Mouse (Mus musculus): Measurements from ENCODE around the gene Alg5.

Alg5 gene

GRCm38 (mm10) chr3:54795806-54796205 is 60.5 kb downstream of the Alg5 start:
- no peak for DNase-seq

GRCm38 (mm10) chr3:54797211-54797610 is 61.9 kb downstream of the Alg5 start:
- DNase-seq: peak; percentile 75 to 77

All from kidney, postnatal 4 days (tissue).